Mouse (Mus musculus) urinary bladder, postnatal 14 days (tissue): Measurements from ENCODE around the gene 6430548M08Rik.

ENCODE experiments used
- DNase-seq: peaks from one replicate; pipeline ENCODE4 v3.0.0; 2021; ENCODE audit warnings: low spot score

6430548M08Rik gene

DNA sequence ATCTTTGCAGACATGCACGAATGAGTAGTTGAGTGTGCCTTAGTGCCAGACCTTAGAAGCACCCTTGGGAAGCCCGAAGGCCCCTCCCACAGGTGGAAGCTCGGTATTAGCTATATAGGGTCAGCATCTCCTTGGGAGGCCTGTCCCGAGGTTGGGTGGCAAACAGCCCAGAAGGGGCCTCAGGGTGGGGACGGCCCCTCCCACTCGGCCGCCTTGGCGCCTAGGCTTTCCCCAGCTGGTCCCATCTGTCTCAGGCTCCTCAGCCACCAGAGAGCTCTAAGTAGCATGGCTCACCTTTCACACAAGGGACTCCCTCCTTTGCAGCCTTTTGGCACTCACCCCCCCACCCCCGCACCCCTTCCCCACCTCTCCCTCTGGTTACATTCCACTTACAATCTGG lies 70.4 kb downstream of the 6430548M08Rik start:
- DNase-seq: no peak

DNA sequence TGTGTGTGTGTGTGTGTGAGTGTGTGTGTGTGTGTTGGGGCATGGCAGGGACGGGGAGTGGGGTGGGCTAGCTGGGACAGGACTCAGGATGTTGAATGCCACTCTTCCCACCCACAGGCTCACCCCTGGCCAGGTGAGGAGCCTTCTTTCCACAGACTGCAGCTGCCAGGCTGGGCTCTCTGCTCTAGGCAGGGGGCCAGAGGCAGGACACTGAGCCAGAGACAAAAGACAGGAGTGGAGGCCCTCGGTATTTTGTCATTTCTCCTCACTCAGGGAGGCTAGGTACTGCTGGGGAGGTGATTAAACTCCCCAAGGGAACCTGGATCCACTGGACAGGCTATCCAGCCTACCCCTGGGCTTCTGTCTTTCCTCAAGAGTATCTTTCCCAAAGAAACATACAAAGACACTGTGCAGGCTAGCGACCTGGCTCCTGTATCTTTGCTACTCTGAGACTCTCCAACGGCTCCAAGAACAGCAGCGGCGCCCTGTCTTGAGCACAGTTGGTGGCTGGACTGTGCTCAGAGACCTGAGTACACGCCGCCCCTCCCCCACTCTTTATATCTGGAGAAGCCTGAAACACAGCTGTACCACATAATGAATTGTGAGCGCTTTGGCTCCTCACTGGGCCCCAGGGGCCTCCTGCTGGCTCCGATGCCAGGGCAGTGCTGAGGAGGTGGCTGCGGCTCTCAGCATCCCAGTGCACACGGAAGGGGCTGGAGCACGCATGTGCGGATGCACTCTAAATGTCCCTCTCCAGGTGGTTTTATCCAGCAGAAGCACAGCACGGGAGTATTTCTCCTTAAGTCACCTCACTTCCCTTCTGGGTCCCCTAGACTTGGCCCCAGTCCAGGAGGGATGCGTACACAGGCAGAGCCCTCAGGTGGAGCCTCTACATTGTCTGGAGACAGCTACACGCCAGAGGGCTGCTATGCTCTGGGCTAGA lies 71.2 kb downstream of the 6430548M08Rik start:
- peak; percentile 55 for DNase-seq

DNA sequence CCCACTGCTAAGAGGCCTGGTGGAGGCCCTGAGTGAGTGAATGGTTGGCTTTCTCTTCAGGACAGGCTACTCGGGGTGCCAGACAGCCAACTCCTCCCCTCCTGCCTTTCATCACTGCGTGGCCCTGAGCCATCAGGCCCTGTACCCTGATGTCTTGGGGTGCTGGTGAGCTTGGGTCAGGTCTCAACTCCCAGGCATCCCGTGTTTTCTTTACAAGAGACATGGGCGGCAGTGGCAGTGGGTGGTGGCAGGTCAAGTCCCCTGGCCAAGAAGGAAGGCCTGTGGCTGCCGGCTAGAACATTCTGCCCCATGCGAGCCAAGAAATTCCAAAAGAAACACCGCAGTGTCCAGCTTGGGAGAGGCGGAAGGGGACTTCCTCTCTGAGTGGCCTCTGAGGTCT lies 72.5 kb downstream of the 6430548M08Rik start:
- DNase-seq: peak; percentile 43

DNA sequence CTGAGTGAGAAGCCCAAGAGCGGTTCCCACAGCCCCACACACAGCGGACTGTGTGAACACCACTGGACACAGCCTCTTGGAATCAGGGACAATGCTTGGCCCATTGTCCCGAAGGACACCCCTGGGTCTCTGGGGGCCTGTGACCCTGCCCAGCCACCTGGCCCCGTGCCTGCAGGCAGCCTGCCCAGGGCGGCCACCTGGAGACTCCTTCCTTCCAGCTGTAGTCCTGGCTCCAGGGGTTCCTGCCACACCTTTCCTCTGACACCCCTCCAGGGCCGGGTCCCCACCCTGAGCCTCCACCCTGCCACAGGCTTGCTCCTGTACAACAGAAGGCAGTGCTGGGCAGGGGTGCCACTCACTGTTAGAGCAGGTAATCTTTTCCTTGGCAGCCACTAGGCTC lies 74.6 kb downstream of the 6430548M08Rik start:
- DNase-seq: no peak

DNA sequence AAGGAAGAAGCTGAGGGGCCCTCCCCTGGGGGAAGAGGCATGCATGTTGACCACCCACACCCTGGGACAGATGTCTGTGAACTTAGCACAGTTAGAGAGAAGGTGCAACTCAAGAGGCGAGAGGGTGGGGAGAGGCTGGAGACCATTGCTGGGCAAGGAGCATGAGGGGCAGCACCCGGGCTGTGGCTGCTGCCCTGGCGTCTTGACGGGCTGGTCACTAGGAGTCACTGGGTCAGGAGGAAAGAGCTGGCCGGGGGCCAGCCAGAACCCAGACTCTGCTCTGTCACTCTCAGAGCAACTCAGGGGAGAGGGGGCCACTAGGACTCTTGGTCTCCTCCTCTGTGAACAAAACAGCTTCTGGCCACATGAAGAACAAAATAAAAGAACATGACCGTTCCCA lies 75.5 kb downstream of the 6430548M08Rik start:
- DNase-seq: no peak

DNA sequence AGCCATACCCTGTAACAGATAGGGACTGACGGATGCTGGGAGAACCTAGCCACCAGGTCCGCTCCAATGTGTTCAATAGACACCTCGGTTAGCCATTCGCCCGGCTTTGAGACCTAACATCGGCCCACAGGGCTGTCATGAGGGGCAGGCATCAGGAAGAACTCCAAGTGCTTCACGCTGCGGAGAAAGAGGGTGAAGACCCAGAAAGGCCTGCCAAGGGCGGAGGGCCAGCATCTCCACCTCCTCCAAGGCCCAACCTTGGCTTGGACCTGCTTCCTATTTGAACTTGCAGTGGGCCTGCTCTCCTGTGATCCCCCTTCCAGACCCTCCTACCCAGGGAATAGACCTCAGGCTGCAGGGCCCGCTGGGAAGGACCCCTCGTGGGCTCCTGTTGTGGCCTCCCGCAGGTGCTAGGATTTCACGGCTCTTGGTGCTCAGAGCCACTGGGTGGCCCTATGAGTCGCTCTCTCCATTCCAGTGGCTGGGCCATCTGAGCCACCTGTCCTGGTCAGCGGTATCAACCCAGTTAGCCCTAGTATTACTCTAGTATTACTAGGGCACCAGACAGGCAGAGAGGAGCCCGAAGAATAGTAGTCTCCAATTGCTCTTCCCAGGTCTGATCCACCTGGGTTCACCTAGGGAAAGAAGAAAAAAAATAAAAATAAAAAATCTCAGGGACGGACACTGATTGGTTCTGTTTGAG lies 76.3 kb downstream of the 6430548M08Rik start:
- no peak for DNase-seq

DNA sequence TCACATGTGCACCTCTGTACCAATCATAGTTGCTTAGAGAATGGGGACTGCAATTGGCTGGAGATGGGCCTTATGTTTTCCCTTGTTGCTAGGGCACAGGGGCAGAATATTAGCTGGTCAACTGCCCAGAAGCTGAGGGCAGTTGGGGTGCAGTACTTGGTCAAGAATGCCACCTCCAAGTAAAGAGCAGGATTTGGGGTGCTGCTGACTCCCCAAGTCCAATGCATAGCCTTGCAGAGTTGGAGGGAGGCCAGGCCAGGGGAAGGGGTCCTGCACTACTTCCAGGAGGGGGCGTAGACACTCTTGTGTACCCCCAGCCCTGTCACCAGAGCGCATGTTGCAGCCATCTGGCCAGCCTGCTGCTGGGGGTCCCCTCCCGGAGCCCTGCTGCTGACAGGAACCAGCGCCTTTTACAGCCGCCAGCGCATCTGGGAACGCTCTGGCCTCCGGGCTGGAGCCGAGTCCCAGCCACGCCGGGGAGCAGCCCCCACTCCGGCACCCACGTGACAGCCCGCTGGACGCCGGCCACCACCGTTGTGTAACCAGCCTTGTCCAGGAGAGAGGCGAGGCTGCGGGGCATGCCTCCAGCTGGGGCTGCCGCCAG lies 77.0 kb downstream of the 6430548M08Rik start:
- peak; percentile 96 for DNase-seq

DNA sequence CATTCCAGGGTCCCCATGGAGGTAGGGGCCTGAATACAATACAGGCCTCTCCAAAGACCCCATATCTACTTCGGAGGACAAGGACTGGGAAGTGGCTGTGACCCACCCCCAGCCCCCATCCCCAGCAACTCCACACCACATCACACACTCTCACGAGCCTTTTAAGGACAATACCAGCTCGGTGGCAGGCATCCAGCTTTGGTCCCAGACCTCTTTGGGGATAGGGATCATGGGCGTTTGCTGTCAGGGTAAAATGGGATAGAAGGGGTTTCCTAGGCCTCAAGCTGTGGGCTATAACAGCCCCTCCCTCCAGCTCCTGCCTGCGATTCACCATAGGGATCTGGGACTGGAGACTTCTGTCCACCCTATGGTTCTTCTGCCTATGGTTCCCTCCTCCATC lies 77.7 kb downstream of the 6430548M08Rik start:
- no peak for DNase-seq

DNA sequence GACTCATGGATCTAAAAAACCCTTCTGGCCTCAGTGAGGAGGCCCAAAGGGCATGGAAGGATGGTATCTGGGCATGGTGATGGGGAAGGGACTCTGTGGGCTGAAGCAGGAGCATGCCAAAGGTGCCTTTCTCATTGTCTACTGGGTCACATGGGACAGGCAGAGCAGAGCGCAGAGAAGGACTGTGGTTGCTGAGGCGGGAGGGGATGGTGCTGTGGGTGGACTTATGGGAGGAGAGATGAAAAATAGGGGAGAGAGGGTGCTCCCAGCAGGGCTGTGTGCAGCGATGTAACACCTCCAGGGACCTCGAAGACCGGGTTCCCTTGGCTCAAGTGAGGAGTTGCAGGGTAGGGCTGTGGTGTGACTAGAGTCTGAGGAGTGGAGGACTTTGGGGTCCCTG lies 78.2 kb downstream of the 6430548M08Rik start:
- DNase-seq: no peak

DNA sequence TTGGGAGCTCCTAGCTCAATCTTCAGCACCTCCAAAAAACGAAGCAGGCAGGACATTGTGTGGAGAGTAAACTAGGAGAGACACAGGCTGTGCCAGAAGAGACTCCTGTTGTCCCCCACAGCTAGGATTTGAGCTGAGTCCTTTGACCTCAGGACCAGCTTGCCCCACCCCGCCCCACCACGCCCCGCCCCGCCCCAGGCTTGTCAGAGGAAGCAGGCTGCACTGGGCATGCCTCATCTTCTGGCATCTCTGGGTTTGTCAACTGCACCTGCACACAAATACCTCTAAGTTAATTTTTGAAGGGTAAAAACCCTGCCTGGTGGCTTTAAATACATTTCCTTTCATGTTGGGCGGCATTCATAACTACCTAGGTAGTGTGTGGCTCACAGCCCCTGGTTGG lies 87.4 kb downstream of the 6430548M08Rik start:
- DNase-seq: no peak

DNA sequence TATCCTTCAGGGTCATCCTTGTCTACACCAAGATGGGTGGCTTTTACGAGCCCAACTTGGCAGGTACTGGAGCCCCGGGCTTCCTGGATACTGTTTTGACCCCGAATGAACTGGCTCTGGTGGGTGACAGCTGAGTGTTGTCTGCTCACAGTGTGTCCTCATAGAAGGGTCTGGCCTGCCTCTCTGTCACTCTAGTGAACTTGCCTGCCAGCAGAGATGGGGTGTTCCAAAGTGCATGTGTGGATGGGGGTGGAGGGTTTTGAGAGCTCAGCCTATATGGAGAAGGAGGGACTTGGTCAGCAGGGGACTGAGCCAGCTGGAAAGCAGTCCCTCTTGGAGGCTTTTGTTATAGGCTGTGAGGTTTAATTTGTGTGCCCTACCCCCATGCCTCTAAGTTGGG lies 88.6 kb downstream of the 6430548M08Rik start:
- no peak for DNase-seq

DNA sequence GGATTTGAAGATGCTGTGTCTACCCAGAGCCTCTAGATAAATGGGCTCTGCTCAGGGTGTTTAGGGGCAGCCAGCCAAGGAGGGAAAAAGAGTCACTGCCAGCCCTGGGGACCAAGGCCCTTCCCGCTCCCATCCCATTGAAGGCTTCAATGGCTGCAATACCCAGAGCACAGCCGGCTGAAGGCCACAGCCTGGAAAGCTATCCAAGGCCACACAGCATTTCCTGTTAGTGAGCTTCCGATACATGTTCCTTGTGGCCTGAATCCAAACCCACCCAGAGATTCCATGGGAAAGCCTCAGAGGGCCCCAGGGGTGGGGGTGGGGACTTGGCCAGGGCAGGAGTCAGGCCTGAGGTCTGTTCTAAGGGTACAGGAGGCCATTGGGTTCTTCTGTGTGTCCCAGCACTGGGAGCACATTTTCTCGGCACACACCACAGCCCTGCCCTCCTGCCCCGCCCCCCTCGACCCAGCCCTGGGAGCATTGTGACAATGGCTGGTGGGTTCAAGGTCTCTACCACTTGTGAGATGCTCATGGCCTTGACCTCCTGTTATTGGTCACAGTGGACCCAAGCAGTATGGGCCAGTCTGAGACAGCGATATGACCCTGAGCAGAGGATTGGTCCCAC lies 90.9 kb downstream of the 6430548M08Rik start:
- DNase-seq: no peak

DNA sequence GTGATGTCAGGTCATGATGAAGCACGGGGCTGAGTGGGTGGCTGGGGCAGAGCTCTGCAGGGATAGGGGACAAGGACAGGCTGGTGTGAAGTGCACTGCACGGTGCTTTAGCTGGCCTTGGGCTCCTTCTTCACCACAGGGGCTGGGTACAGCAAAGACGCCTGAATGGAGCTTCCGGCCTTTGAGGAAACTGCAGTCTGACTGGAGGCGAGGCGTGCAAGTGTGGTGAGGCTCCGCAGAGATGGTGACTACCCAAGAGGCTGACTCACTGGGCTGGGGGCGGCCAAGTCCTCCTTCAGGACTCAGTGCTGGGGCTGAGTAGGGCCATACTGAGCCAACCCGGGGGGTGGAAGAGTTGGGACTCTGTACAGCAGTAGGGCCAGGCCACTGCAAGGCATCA lies 92.0 kb downstream of the 6430548M08Rik start:
- DNase-seq: no peak

DNA sequence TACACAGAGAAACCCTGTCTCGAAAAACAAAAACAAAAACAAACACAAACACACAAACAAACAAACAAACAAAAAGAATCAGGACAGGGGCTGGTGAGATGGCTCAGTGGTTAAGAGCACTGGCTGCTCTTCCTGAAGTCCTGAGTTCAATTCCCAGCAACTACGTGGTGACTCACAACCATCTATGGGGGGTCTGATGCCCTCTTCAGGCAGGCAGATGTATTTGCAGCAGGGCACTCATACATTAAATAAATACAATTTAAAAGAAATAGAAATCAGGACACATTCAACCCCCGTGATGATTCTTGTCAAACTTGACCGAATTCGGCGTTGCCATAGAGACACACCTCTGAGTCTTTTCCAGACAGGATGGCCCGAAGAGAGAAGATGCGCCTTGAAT lies 93.4 kb downstream of the 6430548M08Rik start:
- no peak for DNase-seq

DNA sequence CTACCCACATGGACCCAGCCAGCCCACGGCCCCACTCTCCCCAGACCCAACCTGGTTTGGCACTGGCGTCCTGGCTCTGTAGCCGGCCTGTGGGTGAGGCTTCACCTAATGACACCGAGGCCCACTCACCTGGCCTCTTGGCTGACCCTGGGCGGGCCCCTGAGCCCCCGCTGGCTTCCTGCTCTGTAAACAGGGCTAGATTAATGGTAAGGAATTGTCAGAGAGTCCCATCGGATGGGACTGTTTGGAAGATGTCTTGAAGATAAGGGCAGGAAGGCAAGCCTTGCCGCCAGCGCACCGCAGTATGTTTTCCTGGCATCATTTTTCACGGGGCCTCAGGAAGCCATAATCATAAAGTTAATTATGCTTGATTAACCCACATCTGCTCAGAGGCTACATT lies 94.2 kb downstream of the 6430548M08Rik start:
- DNase-seq: no peak

DNA sequence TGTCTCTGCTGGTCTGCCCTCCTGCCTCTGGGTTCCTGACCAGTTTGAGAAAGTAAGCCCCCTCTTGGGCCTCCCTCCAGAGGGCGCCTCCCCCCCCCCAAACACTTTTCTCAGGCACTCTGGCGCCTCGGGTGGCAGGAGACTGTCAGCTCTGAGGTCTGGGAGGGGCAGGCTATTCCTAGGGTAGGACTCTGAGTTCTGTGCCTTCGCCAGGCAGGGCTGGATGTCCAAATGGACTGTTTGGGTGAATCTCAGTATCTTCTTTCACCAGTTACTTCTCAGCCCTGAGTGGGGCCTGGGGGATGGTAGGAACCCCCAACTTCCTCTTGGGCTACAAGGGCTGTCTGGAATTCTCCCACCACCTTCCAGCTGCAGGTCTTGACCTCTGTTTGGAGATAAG lies 97.4 kb downstream of the 6430548M08Rik start:
- DNase-seq: no peak

DNA sequence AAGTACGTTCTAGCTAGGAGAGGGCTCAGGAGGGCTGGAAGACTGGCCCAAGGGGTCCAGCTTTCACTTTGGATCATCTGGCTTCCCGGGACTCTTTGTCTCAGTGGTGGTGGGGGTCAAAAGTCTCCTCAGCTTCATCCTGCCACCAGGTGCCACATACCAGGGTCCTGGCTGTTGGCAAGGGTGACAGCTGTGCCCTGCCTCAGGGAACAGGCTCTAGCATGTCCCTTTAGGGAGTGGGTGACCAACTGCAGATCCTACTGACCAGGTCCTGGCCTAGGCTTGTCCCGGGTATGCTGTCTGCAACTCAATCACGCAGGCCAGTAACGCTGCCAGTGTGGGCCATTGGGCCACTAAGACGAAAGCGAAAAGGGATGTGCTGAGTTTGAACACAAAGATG lies 98.6 kb downstream of the 6430548M08Rik start:
- DNase-seq: no peak

DNA sequence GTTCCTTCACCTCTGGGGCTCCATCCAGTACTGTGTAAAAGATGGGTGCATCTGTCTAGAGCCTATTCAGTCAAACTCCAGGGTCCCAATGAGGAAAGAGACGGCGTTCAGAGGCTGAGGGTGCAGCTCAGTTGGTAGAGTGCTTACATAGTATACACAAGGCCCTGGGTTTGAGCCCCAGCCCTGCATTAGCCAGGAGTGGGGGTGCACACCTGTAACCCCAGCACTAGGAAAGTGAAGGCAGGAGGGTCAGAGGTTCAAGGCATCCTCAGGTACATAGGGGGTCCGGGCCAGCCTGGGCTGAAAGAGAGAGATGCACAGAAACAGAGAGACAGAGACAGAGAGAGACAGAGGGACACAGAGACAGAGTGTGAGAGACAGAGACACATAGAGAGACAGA lies 99.3 kb downstream of the 6430548M08Rik start:
- DNase-seq: no peak

DNA sequence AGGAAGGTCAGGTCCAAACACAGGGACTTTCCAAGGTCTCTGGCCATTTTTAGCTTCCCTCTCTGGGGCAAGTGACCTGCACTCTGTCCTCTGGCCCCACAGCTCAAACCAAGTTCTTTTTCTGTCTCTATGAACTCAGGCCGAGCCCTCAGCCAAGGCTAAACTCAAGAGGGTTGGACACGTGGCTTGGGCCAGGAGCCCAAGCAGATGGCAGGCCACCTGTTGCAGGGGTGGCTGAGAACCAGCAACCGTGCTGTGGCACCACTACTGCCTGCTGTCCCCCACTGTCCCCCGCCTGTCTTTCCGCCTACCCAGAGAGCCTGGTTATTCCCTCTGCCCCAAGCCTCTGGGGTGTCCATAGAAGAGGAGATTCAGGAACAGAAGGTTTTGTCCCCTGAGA lies 100.0 kb downstream of the 6430548M08Rik start:
- no peak for DNase-seq
